Mouse (Mus musculus) neural tube, embryonic 12.5 days (tissue): ENCODE data around the gene Grin2b. TPM values are rescaled to one million over a fixed set of nuclear protein-coding genes. Genes with fewer than 3 reads are reported as not detected.
A peak's percentile ranks its signal among the peaks of the same experiment; 100 is the strongest.

ENCODE experiments used
- ATAC-seq: fragments of 200-750 bp; cut with Nextera tagmentation; 2 replicates; pipeline ENCODE4 v1.8.0; 2017; ENCODE audit warnings: low read depth, mild to moderate bottlenecking, moderate TSS enrichment, moderate library complexity; ENCODE audit not compliant: low FRiP score
- H3K27ac ChIP-seq: fragments of 300-500 bp; sonication (generic); 2 replicates; pipeline ENCODE4 v1.5.1; 2016
- H3K27me3 ChIP-seq: fragments of 300-500 bp; sonication (generic); replicated peaks from 2 replicates; pipeline ENCODE4 v1.6.1; 2016; ENCODE audit warnings: mild to moderate bottlenecking
- H3K36me3 ChIP-seq: fragments of 300-500 bp; sonication (generic); 2 replicates; pipeline ENCODE4 v1.6.1; 2016; ENCODE audit warnings: mild to moderate bottlenecking
- H3K4me1 ChIP-seq: fragments of 300-500 bp; sonication (generic); 2 replicates; pipeline ENCODE4 v1.6.1; 2016
- H3K4me2 ChIP-seq: fragments of 300-500 bp; sonication (generic); replicated peaks from 2 replicates; pipeline ENCODE4 v1.6.1; 2016; ENCODE audit warnings: mild to moderate bottlenecking
- H3K4me3 ChIP-seq: fragments of 300-500 bp; sonication (generic); 2 replicates; pipeline ENCODE4 v1.5.1; 2016
- H3K9ac ChIP-seq: fragments of 300-500 bp; sonication (generic); 2 replicates; pipeline ENCODE4 v1.6.1; 2016; ENCODE audit warnings: mild to moderate bottlenecking
- H3K9me3 ChIP-seq: fragments of 300-500 bp; sonication (generic); 2 replicates; pipeline ENCODE4 v1.6.1; 2016; ENCODE audit warnings: mild to moderate bottlenecking
- WGBS: fragments of 180-500 bp; shearing (Covaris S2); methylation state at CpG from one replicate; pipeline ENCODE4 v1.1.7; 2016; 5-methylcytosine and 5-hydroxymethylcytosine counted together
- polyA plus RNA-seq: library from polyadenylated mRNA; unstranded; fragments of >200 nt; fragmentation: Nextera tagmentation; extraction: Ambion mirVana; gene quantifications from 2 replicates; pipeline ENCODE4 v1.2.1, GENCODE M21; 2016

Gene Grin2b
- polyA plus RNA-seq, 1 experiment from 2014 or later, result 15.4 TPM

- Histone ChIP-seq H3K27ac (no peak overlapping the region), H3K4me2 (no peak overlapping the region), H3K4me1 (no peaks in the 10 kb centered on the region), H3K9ac (no peak overlapping the region), H3K27me3 (no peaks in the 10 kb centered on the region), H3K9me3 (no peaks in the 10 kb centered on the region), H3K4me3 (no peak overlapping the region), H3K36me3 (no peaks in the 10 kb centered on the region)
- no peak for ATAC-seq
- WGBS, result 74% methylated on average over 17 of the region's 17 CpGs
These were observed 93.1 kb downstream of the Grin2b start for GRCm38 (mm10) chr6:136079991-136080734.

- no peak overlapping the region for H3K27ac ChIP-seq
- H3K4me1 ChIP-seq, result no peaks in the 10 kb centered on the region
- H3K4me2 ChIP-seq, result no peak overlapping the region
- H3K27me3 ChIP-seq, result no peaks in the 10 kb centered on the region
- no peak overlapping the region for H3K4me3 ChIP-seq
- WGBS, result 88% methylated on average over 13 of the region's 13 CpGs
- no peak overlapping the region for H3K9ac ChIP-seq
- ATAC-seq, result no peak
- no peaks in the 10 kb centered on the region for H3K9me3 ChIP-seq
- H3K36me3 ChIP-seq, result no peaks in the 10 kb centered on the region
These were observed 100.8 kb downstream of the Grin2b start for GRCm38 (mm10) chr6:136072326-136073054.

- Histone ChIP-seq H3K27me3 (no peaks in the 10 kb centered on the region), H3K4me2 (no peak overlapping the region), H3K9ac (no peak overlapping the region), H3K36me3 (no peaks in the 10 kb centered on the region), H3K4me3 (no peak overlapping the region), H3K27ac (no peak overlapping the region), H3K9me3 (no peaks in the 10 kb centered on the region), H3K4me1 (no peaks in the 10 kb centered on the region)
- no peak for ATAC-seq
- whole genome bisulfite sequencing, result 85% methylated on average over 7 of the region's 7 CpGs
These were observed 103.2 kb downstream of the Grin2b start for GRCm38 (mm10) chr6:136070101-136070500.

- no peaks in the 10 kb centered on the region for H3K27me3 ChIP-seq
- H3K9ac ChIP-seq, result no peak overlapping the region
- no peaks in the 10 kb centered on the region for H3K36me3 ChIP-seq
- H3K4me3 ChIP-seq, result no peak overlapping the region
- H3K4me2 ChIP-seq, result no peak overlapping the region
- WGBS, result 62% methylated on average over 1 of the region's 1 CpGs
- no peaks in the 10 kb centered on the region for H3K9me3 ChIP-seq
- no peak overlapping the region for H3K27ac ChIP-seq
- no peak for ATAC-seq
- H3K4me1 ChIP-seq, result no peaks in the 10 kb centered on the region
These were observed 120.0 kb downstream of the Grin2b start for GRCm38 (mm10) chr6:136053346-136053745.

- no peak overlapping the region for H3K27ac ChIP-seq
- no peaks in the 10 kb centered on the region for H3K4me1 ChIP-seq
- H3K9ac ChIP-seq, result no peak overlapping the region
- ATAC-seq, result no peak
- no peaks in the 10 kb centered on the region for H3K27me3 ChIP-seq
- H3K36me3 ChIP-seq, result no peaks in the 10 kb centered on the region
- WGBS, result 83% methylated on average over 4 of the region's 4 CpGs
- no peak overlapping the region for H3K4me3 ChIP-seq
- no peaks in the 10 kb centered on the region for H3K9me3 ChIP-seq
- H3K4me2 ChIP-seq, result no peak overlapping the region
These were observed 123.0 kb downstream of the Grin2b start for GRCm38 (mm10) chr6:136050346-136050745.

- Histone ChIP-seq H3K27me3 (no peaks in the 10 kb centered on the region), H3K27ac (no peak overlapping the region), H3K4me1 (no peaks in the 10 kb centered on the region), H3K9me3 (no peaks in the 10 kb centered on the region), H3K4me3 (no peak overlapping the region), H3K9ac (no peak overlapping the region), H3K4me2 (no peak overlapping the region), H3K36me3 (no peaks in the 10 kb centered on the region)
- WGBS, result 89% methylated on average over 2 of the region's 2 CpGs
- ATAC-seq, result no peak
These were observed 125.2 kb downstream of the Grin2b start for GRCm38 (mm10) chr6:136048084-136048483.

GRCm38 (mm10) chr6:136046091-136046490, 127.2 kb downstream of the Grin2b start:
- H3K36me3 ChIP-seq, result no peaks in the 10 kb centered on the region
- no peak overlapping the region for H3K27ac ChIP-seq
- no peak overlapping the region for H3K9ac ChIP-seq
- no peak overlapping the region for H3K4me3 ChIP-seq
- no peaks in the 10 kb centered on the region for H3K27me3 ChIP-seq
- H3K4me1 ChIP-seq, result no peaks in the 10 kb centered on the region
- WGBS, result 87% methylated on average over 7 of the region's 7 CpGs
- no peak overlapping the region for H3K4me2 ChIP-seq
- no peaks in the 10 kb centered on the region for H3K9me3 ChIP-seq
- ATAC-seq, result no peak

GRCm38 (mm10) chr6:136044461-136044860, 128.8 kb downstream of the Grin2b start:
- no peak overlapping the region for H3K9ac ChIP-seq
- WGBS, result 80% methylated on average over 5 of the region's 5 CpGs
- ATAC-seq, result no peak

GRCm38 (mm10) chr6:136042375-136042774, 130.9 kb downstream of the Grin2b start:
- no peak overlapping the region for H3K4me3 ChIP-seq
- no peak overlapping the region for H3K27ac ChIP-seq
- no peaks in the 10 kb centered on the region for H3K36me3 ChIP-seq
- WGBS, result 77% methylated on average over 3 of the region's 3 CpGs
- H3K4me2 ChIP-seq, result no peak overlapping the region
- no peaks in the 10 kb centered on the region for H3K9me3 ChIP-seq
- H3K4me1 ChIP-seq, result no peaks in the 10 kb centered on the region
- ATAC-seq, result no peak
- H3K9ac ChIP-seq, result no peak overlapping the region
- no peaks in the 10 kb centered on the region for H3K27me3 ChIP-seq

More at GRCm38 (mm10) chr6:136044461-136044860, 128.8 kb downstream of the Grin2b start:
- H3K4me1 ChIP-seq, result no peaks in the 10 kb centered on the region
- H3K36me3 ChIP-seq, result no peaks in the 10 kb centered on the region
- H3K4me2 ChIP-seq, result no peak overlapping the region
- H3K27ac ChIP-seq, result no peak overlapping the region
- no peaks in the 10 kb centered on the region for H3K9me3 ChIP-seq
- no peaks in the 10 kb centered on the region for H3K27me3 ChIP-seq
- no peak overlapping the region for H3K4me3 ChIP-seq

GRCm38 (mm10) chr6:136041821-136042220, 131.5 kb downstream of the Grin2b start:
- no peaks in the 10 kb centered on the region for H3K36me3 ChIP-seq
- ATAC-seq, result 0 out of 2 replicates have a peak, but pooled peaks have one; percentile 33
- H3K4me1 ChIP-seq, result no peaks in the 10 kb centered on the region
- no peak overlapping the region for H3K9ac ChIP-seq
- no peak overlapping the region for H3K27ac ChIP-seq
- no peaks in the 10 kb centered on the region for H3K27me3 ChIP-seq
- H3K4me2 ChIP-seq, result no peak overlapping the region
- H3K9me3 ChIP-seq, result no peaks in the 10 kb centered on the region
- 88% methylated on average over 8 of the region's 8 CpGs for WGBS
- no peak overlapping the region for H3K4me3 ChIP-seq

GRCm38 (mm10) chr6:136040931-136041330, 132.4 kb downstream of the Grin2b start:
- WGBS, result 78% methylated on average over 3 of the region's 3 CpGs
- no peaks in the 10 kb centered on the region for H3K9me3 ChIP-seq
- H3K27ac ChIP-seq, result no peak overlapping the region

GRCm38 (mm10) chr6:136029235-136029939, 143.9 kb downstream of the Grin2b start:
- Histone ChIP-seq H3K27me3 (no peaks in the 10 kb centered on the region), H3K36me3 (no peaks in the 10 kb centered on the region), H3K4me1 (no peaks in the 10 kb centered on the region), H3K4me3 (no peak overlapping the region), H3K27ac (no peak overlapping the region), H3K9ac (no peak overlapping the region), H3K4me2 (no peak overlapping the region), H3K9me3 (no peaks in the 10 kb centered on the region)
- peak; percentile 82 for ATAC-seq
- 46% methylated on average over 4 of the region's 4 CpGs for WGBS

More at GRCm38 (mm10) chr6:136040931-136041330, 132.4 kb downstream of the Grin2b start:
- no peaks in the 10 kb centered on the region for H3K36me3 ChIP-seq
- H3K4me2 ChIP-seq, result no peak overlapping the region
- ATAC-seq, result no peak
- no peak overlapping the region for H3K4me3 ChIP-seq
- no peaks in the 10 kb centered on the region for H3K27me3 ChIP-seq
- H3K9ac ChIP-seq, result no peak overlapping the region
- H3K4me1 ChIP-seq, result no peaks in the 10 kb centered on the region
